Mouse (Mus musculus) adrenal gland, adult (tissue): ENCODE measurements around the gene Uspl1.

ENCODE experiments used
- DNase-seq, 2 experiments: peaks; one replicate each; pipeline ENCODE4 v3.0.0; 2022 to 2023; ENCODE audit warnings: low spot score in 1 of 2; ENCODE audit not compliant: inconsistent age in 2 of 2

Uspl1 gene

DNA sequence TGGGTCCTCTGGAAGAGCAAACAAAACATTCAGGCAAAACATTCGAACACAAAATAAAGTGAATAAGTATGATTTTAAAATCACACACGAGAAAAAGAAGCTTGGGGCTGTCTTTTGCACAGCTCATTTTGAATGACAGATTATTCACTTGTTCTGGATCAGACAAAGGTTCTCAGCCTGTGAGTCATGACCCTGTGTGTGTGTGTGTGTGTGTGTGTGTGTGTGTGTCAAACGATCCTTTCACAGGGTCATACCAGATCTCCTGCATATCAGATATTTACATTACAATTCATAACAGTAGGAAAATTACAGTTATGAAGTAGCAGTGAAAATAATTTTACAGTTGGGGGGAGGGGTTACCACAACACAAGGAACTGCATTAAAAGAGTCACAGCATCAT is 68.2 kb downstream of the Uspl1 start:
- DNase-seq: peak in 1 of 2 experiments; percentile 69

DNA sequence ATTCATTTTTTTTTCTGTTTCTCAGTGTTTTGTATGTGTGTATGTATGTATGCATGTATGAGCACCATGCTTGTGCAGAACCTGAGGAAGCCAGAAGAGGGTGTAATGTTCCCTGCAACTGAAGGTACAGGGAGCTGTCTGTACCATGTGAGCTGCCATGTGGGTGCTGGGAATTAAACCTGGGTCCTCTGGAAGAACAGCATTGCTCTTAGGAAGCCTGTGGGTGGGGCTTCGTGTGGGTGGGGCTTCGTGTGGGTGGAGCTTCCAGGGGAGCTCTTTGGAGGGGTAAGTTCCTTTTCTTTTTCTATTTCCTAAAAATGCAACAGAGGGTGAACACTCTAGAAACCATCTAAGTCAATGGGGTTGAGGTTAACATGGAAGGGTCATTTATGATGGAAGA is 69.3 kb downstream of the Uspl1 start:
- DNase-seq: no peak

DNA sequence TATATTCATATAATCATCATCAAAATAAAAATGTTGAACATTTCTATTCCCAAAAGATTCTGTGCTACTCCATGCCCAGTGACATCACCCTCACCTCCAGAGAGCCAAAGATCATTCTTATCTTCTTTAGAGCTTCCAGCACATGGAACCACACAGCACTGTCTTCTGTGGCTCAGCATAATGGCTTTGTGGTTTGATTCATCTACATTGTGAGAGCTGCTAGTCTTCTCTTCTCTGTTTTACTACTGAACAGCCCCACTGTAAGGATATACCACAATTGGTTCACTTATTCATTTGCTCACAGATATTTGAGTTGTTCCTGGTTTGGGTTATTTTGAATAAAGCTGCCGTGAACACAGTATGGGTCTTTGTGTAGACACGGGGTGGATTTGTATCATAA is 71.4 kb downstream of the Uspl1 start:
- DNase-seq: no peak

DNA sequence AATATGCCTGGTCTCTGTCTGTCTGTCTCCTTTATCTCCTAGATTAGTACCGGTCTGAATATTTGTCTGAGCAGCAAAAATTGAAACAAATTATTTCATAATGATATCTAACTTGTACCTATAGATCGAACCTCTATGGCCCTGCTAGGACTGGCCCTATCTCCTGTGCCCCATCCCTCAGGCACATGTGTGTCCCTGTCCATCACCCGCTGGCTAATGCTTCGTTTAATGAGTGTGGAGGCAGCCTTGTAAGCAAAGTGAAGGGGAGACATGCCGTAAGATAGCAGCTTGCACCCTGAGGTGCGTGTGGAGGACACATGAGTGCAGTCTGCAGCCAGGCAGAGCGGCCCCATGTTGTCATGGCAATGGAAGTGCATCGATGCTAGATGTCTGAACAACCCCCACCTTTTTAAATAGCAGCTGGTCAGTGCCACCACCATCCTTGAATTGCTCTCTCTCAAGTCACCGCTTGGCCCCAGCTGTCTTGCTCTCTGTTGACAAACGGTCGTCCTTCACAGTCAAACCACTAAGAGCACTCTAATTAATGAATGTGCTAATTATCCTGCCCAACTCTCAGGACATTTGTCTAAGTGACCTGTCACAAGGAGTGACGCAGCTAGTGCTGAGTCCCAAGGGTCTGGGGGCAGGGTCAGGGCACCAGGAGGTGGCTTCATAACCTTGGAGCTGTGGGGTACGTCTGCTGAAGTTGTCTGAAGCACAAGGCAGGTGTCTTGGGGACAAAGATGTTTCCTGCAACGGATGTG is 73.5 kb downstream of the Uspl1 start:
- peak in 1 of 2 experiments; percentile 37 for DNase-seq

DNA sequence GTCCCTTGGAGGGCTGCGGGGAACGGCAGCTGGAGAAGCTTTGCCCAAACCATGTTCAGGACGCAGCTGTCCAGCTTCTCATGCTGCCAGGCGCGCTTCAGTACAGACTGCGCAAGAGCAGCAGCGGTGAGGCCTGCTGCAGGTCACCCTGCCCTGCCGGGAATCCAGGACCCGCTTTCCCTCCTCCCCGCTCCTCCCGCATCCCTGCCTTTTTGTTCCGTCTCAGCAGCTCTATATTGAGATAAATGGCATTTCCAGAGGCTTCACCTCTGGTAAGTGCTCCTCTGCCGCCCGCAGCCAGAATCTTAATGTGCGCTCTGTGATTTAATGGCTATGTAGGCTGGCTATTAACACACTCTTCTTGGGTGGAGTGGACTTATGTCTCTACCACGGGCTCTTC is 74.9 kb downstream of the Uspl1 start:
- DNase-seq: no peak

DNA sequence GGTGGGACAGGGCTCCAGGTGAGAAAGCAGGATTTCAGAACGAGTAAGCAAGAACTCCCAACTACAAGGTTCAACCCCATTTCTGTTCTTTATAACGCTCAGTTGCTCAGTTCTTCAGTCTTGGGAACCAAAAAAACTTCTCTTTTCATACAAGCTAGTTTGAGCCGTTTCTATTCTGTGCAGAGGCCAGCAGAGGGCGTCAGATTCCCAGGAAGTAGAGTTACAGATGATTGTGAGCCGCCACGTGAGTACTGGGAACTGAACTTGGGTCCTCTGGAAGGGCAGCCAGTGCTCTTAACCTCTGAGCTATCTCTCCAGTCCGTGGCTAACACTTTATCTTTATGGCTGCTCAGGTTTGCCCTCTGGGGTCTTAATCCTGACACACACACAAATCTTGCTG is 77.3 kb downstream of the Uspl1 start:
- no peak for DNase-seq

DNA sequence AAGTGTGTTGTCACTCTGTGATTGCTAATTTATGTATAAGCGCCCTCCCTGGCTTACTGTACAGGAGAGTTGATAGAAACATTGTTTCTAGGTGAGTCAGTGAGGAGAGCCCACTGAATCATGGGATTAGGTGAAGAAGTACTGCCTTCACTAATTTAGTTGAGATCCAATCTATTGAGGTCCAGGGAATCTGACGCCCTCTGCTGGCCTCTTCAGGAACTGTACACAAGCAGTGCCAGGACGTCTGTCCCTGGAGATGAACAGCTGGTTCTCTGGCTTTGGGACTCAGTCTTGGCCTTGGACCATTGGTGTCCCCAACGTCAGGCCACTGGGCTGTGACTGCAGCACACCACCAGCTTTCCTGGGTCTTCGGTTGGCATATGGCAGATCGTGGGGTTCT is 77.7 kb downstream of the Uspl1 start:
- peak; percentile 53 to 72 for DNase-seq

DNA sequence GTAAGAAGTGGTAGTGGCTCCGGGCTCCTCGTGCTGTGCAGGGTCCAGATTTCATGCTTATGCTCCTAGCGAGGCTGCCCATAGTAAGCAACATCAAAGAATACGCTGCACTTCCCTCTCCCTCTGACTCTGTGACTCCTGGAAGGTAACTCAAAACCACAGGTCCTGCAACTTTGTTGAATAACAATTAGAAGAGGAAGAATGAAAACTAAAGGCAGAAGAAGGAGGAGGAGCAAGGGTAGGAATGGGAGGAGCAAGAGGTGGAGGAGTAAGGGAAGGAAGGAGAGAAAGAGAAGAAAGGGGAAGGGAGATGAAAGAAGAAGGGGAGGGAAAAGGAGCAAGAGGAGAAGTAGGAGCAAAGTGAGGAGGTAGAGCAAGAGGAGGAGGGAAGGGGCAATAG is 80.3 kb downstream of the Uspl1 start, which contains the start of gene Alox5ap:
Gene Alox5ap (plus strand): TSS at position 363 of the 400 bp plus-strand sequence.
- DNase-seq: no peak

DNA sequence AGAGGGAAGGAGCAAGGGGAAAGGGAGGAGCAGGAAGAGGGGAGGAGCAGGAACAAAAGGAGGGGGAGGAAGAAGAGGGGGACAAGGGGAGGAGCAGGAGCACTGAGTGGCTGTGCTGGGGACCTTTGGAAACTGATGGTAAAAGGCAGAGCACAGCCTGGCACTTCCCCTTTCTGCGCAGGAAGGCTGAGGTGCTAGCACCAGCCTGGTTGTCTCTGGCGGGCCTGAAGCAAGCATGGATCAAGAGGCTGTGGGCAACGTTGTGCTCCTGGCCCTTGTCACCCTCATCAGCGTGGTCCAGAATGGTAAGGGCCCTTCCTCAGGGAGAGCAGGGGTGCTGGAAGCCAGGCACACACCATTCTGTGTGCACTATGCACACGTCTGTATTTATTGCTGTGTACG is 80.7 kb downstream of the Uspl1 start:
- no peak for DNase-seq
